Mouse (Mus musculus) ES-Bruce4 (cell line): ENCODE results near the gene Hist1h1d.
"Not testable (repeated sequence)": the region's sequence is repeated elsewhere in the genome, so short reads cannot be mapped to it uniquely, and the experiment has no call there.

Source experiments
- CTCF ChIP-seq: IDR thresholded peaks from one replicate; pipeline ENCODE4 v1.8.1; 2011; ENCODE audit warnings: low read depth, low read length
- EP300 ChIP-seq: IDR thresholded peaks from 2 replicates; pipeline ENCODE4 v1.6.1; 2011; ENCODE audit warnings: low read depth, low read length; ENCODE audit not compliant: insufficient read depth
- POLR2A ChIP-seq: IDR thresholded peaks from one replicate; pipeline ENCODE4 v1.8.1; 2011; ENCODE audit warnings: low read length; ENCODE audit not compliant: insufficient read depth

GRCm38 (mm10) chr13:23573898-23574524 lies 20.9 kb downstream of the Hist1h1d start, which contains the start of the genes Hist1h2bf and Hist1h2ad:
- TF ChIP-seq CTCF, POLR2A, EP300: not testable (repeated sequence)
